8 mouse cellular contexts compared by ENCODE assay signal in the genomic region with DNA sequence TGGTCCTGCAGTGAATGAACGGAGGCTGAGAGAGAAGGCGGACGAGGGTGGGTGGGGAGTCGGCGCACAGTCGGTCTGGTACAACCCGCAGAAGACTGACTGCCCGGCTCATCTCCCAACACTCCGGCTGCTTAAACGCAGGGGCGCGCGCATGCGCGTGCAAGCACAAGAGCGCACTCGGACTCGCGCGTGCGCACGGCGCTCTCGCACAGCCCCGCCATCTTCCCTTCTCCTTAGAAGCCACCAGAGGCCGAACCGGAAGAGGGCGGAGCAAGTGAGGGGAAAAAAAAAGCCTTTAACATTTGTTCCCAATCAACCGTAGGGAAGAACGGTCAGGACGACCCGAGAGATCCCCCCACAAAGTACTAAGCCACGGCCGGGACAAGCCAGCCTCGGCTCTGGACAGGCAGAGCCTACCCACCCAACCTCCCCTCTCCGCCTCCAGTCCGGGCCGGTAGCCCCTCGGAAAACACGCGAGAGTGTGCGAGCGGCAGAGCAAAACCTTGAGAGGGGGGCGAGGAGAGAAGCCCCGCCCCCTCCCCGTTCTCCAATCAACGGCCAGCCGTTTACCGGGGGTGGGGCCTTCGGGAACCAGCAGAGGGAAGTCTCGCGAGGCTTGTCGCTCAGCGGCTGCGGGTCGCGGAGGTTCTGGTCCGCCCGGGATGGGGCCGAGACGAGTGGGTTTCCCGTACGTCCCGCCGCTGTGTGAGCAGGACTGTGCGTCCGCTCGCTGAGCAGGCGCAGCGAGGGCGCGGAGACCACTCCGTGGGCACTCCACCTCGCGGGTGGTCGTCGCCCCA. TPM values are rescaled to one million over a fixed set of nuclear protein-coding genes. Genes with fewer than 3 reads are reported as not detected.
DNase-seq lines count a peak whose midpoint lies in the region; ATAC-seq and TF ChIP-seq lines count a peak whose summit lies in the region.

A gene (minus strand): TSS at position 526 of the 800 bp plus-strand sequence.

- peak; percentile 21; the same call in 1 of the 2 replicates for TF ChIP-seq CTCF in gastrocnemius, adult 2 months (IDR thresholded peaks at IDR 0.05)
- TF ChIP-seq CTCF in hindbrain, postnatal 0 days (IDR thresholded peaks at IDR 0.05; ENCODE audit: low read depth): 0 out of 2 replicates have a peak, but pooled peaks have one; percentile 25
- TF ChIP-seq CTCF in left cerebral cortex, adult 2 months (IDR thresholded peaks at IDR 0.05): no peak; the same call in 1 of the 2 replicates

- H3K27me3 ChIP-seq in hindbrain, postnatal 0 days (ENCODE audit: insufficient read depth, low read length): no peaks in the 10 kb centered on the region

- WGBS in hindbrain, postnatal 0 days: under 1% methylated on average over 77 of the region's 77 CpGs

- ATAC-seq in common myeloid progenitor, adult 5-6 weeks (replicated peaks; ENCODE audit: low read depth, poor library complexity, severe bottlenecking): peak; percentile 93
- ATAC-seq in hindbrain, postnatal 0 days: peak; percentile 98
- peak; percentile 90 for ATAC-seq in megakaryocyte, adult 5-6 weeks (ENCODE audit: poor library complexity, severe bottlenecking)

- intact Hi-C loops in gastrocnemius, adult 2 months (cut with DNase I): loop anchor here (5.0 kb wide), 2 partner anchors 55 to 75 kb away; a partner anchor contains a TSS
- intact Hi-C loops in left cerebral cortex, adult 2 months (cut with DNase I): loop anchor here (2.0 to 10.0 kb wide), 4 partner anchors 65 to 715 kb away; a partner anchor contains a TSS

- peak; percentile 100 for DNase-seq in ZHBTc4 (ENCODE audit: low read depth, low spot score)
- peak; percentile 98 for DNase-seq in gastrocnemius, adult 2 months
- peak; percentile 99 for DNase-seq in hindbrain, postnatal 0 days (ENCODE audit: low spot score)
- peak; percentile 94 to 97 for DNase-seq in left cerebral cortex, adult 2 months (ENCODE audit: extremely low spot score in 1 of 2, low spot score in 2 of 2)
- peak; percentile 94 to 96 for DNase-seq in right cerebral cortex, adult 2 months (ENCODE audit: low spot score in 2 of 2)
- DNase-seq in urinary bladder, postnatal 14 days (ENCODE audit: low spot score): peak; percentile 98

- H3K9me3 ChIP-seq in hindbrain, postnatal 0 days (ENCODE audit: low read length): no peaks in the 10 kb centered on the region

- peak within 1 kb of the TSS; percentile 99 for H3K27ac ChIP-seq in gastrocnemius, adult 2 months
- peak within 1 kb of the TSS; percentile 99 for H3K27ac ChIP-seq in hindbrain, postnatal 0 days
- peak within 1 kb of the TSS; percentile 99 for H3K27ac ChIP-seq in left cerebral cortex, adult 2 months

- peak within 1 kb of the TSS; percentile 79 for H3K9ac ChIP-seq in hindbrain, postnatal 0 days (replicated peaks; ENCODE audit: low read length)

- H3K4me2 ChIP-seq in hindbrain, postnatal 0 days (ENCODE audit: low read depth, low read length): peak within 1 kb of the TSS; percentile 80

- peak within 1 kb of the TSS; percentile 97 for H3K4me3 ChIP-seq in gastrocnemius, adult 2 months
- H3K4me3 ChIP-seq in hindbrain, postnatal 0 days (ENCODE audit: low read length): peak within 1 kb of the TSS; percentile 77
- H3K4me3 ChIP-seq in left cerebral cortex, adult 2 months: peak within 1 kb of the TSS; percentile 61

- no peaks in the 10 kb centered on the region for H3K36me3 ChIP-seq in hindbrain, postnatal 0 days (ENCODE audit: insufficient read depth, low read length)

- H3K4me1 ChIP-seq in hindbrain, postnatal 0 days (ENCODE audit: insufficient read depth, low read length): peaks cover 16% of the 10 kb centered on the region

RNA-seq across cellular contexts. Expression of the gene that starts here (rescaled TPM):
- total RNA-seq in common myeloid progenitor, adult 5-6 weeks (2017): 104 and 135 TPM in 2 replicates
- total RNA-seq in gastrocnemius, adult 2 months (2021): 10 to 100 TPM; 14.4 to 18.8 TPM
- 19.3 and 24.6 TPM in 2 replicates for total RNA-seq in hindbrain, postnatal 0 days (2014; rRNA removed)
- 25.7 and 26.4 TPM in 2 replicates for polyA plus RNA-seq in hindbrain, postnatal 0 days (2015; fragmentation: Nextera tagmentation; extraction: Ambion mirVana)
- 10 to 100 TPM; 38.4 to 38.6 TPM for total RNA-seq in left cerebral cortex, adult 2 months (2021)
- 59.9 and 80.9 TPM in 2 replicates for total RNA-seq in megakaryocyte, adult 5-6 weeks (2015)
- total RNA-seq in megakaryocyte, adult 5-6 weeks (2017): 87.4 and 91.5 TPM in 2 replicates

Comparison
In these comparisons a context has a peak if more than half of its experiments do, and no peak if none do; other contexts are left out.
1. Peak in every context shown above with its lines: DNase-seq, ATAC-seq, H3K4me3 ChIP-seq and H3K27ac ChIP-seq.